Mouse (Mus musculus) cerebellum, postnatal 10 days (tissue): ENCODE results near the gene Alox8.
A peak's percentile ranks its signal among the peaks of the same experiment; 100 is the strongest.

ENCODE experiments used
- DNase-seq, 2 experiments: peaks; one replicate each; pipeline ENCODE4 v3.0.0; 2021; ENCODE audit warnings: mixed read lengths in 2 of 2

Alox8 gene

DNA sequence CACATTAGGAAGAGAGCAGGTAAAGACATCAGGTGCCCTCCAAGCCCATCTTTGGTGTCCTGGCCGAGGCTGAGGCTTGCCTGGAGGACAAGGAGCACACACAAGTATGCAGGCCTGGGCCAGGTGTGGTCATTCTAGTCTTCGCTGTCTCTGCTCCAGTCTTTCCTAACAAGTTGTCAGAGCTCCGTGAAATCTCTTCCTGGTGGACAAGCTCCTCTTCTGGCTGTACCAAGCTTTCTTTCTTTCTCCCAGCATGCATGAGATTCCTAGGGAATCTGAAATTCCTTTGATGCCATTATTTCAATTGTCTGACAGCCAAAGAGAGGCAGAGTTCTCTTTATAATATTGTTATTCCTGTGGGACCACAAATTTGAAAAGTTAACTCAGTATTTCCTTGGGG is 18.1 kb downstream of the Alox8 start:
- DNase-seq = no peak

DNA sequence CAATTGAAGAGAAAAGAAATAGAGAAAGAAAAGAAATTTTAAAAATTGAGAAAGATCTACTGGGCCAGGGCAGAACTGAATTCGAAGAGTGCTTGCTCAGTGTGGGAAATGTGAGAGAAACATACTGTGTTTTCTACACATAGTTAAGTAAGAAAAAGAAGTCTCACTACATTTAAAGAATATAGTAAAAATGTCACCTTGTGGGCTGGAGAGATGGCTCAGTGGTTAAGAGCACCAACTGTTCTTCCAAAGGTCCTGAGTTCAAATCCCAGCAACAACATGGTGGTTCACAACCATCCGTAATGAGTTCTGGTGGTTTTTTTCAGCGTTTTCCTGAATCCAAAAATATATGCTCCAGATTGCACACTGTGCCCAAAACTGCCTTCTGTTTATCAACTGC is 19.1 kb downstream of the Alox8 start:
- no peak for DNase-seq

DNA sequence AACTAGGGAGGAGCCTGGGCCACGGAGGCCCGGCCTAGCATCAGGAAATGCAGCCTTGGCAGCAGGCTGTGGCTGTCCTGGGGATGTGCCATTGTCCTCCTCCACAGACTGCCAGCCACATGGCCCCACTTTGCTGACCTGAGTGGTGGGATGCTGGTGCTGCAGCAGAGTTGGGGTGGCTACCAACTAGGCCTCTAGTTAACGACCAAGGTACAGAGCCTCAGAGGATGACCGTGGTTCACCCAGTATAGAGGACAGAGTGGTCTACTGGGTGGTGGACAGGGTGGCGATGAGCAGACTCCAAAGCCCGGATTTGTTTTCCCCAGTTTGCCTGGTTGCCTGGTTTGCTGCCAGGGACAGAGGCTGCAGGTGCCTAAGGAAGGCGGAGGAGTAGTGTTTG is 22.9 kb downstream of the Alox8 start:
- no peak for DNase-seq

DNA sequence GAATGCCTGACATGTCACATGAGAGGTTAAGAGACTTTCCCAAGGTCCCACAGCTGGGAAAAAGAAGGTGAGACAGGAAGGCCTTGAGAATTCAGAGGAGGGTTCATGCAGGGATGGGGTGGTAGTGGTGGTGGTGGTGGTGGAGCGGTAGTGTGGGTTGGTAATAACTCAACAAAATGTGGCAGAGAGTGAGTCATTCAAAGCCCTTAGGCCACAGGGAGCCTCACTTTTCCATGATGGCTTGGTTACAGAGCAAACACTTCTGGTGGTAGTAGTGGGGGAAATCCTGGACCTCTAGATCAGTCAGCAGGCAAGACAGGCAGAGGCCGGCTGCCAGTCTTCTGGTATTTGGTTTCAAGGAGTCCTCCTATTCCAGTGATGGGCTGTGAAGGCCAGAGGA is 25.0 kb downstream of the Alox8 start:
- DNase-seq = no peak

DNA sequence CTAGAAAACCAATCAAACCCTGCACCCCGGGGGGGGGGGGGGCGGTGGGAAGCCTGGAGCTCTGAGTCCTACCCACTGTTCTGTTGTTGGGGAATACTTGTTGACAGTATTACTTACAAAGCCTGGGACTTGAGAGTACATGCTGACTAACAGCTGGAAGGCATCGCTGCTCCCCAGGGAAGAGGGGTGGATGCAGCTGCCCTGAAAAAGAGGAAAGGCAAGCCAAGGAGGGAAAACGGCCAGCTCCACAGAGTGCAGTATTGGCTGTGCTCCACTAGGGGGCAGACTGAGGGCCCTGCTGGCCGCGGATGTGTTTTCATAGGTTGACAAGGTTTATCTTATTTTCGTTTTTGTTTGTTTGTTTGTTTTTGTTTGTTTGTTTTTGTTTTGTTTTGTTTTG is 26.0 kb downstream of the Alox8 start:
- peak; percentile 81 to 86 for DNase-seq

DNA sequence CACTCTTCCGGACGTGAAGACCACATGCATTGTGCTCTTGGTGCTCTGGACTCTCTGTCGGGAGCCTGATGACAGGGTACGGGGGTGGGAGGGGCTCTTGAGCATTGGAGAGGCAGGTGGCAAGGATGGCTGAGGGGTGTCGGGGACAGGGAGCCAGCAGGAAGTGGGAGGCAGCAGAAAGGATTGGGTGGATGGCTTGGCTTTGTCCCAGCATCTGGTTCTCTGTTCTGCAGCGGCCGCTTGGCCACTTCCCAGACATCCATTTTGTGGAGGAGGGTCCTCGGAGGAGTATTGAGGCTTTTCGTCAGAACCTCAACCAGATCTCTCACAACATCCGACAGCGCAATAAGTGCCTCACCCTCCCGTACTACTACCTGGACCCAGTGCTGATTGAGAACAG is 28.3 kb downstream of the Alox8 start:
- peak; percentile 45 to 50 for DNase-seq

DNA sequence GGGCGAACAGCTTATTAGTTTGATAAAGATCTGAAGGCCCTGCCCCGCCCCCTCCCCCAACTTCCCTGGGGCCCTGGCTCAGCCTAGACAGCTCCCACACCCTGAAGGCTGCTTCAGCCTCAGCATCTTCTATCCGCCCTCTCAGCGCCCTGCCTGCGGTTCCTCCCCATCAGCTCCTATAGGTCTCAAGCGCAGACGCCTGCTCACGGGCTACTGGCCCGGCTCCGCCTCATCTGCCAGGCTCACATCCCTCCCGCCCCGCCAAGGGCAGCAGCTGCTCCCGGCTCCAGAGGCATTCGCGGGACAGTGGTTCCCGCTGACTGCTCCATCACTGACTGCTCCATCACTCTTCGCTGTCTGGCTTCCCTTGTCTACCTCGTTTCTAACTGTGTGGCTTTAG is 40.8 kb downstream of the Alox8 start, which contains the start of gene Alox12b:
Gene Alox12b, plus strand, starts transcription at position 190 of the 400 bp plus-strand sequence.
- peak; percentile 55 to 62 for DNase-seq

DNA sequence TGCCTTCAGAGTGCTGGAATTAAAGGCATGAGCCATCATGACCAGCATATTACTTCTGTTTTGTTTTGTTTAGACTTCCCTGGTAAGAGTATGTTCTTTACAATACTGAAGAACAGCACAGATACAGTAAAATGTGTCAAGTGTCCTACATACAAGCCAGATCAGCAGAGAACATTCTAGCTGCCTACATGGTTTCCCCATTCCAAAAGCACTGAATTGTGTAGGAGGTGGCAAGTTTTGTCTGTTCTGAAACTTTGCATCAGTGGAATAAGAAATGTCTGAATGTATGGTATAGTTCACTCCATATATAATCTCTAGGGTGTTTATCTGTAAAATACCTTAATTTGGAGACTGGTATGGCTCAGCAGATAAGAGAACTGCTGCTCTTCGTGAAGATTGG is 42.3 kb downstream of the Alox8 start:
- DNase-seq = no peak

DNA sequence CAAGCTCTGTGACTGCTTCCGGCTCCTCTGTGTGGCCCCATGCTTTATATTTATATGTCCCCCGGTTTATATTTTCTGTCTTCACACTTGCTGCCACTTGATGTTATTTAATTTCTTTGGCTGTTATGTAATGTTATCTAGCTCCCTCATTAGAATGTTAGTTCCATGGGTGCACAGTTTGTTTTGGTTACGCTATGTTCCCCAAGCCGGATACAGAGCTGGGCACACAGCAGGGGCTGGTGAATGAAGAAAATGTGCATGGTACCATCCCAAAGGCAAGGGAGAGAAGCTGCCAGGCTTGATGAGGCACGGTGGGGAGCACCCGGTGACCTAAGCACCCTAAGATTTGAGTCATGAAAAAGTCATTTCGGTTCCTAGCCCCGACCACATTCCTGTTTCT is 43.8 kb downstream of the Alox8 start:
- no peak for DNase-seq

DNA sequence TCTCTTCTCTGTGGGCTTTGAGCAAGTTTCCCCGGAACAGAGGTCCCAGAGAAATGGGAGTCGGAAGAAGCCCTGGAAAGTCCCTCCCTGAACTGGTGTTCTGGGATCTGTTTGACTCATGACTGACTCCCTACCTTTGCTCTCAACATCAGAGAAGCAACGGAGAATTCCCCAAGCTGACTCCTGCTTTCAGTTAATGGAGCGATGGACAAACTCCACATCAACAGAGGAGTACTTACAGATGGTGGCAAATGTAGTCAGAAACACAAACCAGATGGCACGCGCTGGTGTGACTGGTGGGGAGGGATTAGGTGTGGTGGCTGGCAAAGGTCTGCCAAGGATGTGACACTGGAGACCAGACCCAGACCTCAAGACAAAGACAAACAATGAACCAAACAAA is 46.6 kb downstream of the Alox8 start:
- DNase-seq = no peak

DNA sequence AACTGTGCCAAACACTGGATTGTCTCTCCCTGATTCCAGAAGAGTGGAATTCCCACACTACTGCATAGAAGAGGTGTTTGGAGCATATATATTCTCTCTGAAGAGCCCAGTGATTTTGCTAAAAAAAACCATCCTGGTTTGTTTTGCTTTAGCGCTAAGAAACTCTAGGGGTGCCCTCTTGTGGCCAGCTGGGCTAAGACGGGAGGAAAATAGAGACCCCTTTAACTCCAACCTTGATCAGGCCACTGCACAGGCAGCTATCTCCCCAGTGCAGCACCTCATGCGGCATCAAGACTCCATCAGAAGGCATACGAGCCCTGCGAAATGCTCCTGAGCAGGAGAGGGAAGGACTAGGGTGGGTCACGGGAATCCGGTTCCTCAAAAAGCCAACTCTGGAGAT is 47.2 kb downstream of the Alox8 start:
- DNase-seq = peak; percentile 92

DNA sequence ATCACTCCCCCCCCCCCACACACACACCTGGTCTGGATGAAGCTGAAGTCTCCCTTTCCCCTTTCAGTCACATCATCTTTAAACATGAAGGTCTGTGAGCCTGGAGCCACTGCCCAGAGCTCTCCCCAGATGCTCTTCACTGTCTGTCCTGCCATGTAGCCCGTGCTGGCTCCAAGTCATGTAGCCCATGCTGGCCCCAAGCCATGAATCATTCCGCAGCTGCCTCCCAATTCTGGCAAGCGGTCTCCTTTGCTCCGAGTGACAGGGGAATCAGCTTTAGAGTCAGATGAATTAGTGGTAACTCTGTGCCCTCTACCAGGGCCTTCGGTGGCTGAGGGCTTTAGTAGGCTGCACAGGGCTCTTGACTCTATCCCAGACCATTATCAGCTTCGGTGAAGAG is 47.9 kb downstream of the Alox8 start:
- DNase-seq = peak; percentile 82 to 86

DNA sequence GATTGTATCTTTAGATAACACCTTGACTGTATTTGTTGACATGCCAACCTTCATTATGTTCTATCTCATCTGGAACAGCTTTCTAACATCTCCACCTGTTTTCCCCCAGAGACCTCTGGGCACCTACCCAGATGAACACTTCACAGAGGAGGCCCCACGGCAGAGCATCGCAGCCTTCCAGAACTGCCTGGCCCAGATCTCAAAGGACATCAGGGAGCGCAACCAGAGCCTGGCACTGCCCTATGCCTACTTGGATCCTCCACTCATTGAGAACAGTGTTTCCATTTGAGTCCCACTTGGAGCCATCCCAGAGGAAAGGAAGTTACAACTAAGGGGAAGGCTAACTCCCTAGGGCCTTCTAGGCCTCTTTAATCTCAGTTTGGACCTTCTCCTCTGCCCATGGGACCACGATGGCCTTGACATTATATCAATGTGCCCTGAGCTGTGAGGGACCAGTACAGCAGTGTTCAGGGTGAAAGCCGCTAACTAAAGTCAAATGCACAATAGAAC is 49.1 kb downstream of the Alox8 start:
- peak; percentile 52 to 63 for DNase-seq

DNA sequence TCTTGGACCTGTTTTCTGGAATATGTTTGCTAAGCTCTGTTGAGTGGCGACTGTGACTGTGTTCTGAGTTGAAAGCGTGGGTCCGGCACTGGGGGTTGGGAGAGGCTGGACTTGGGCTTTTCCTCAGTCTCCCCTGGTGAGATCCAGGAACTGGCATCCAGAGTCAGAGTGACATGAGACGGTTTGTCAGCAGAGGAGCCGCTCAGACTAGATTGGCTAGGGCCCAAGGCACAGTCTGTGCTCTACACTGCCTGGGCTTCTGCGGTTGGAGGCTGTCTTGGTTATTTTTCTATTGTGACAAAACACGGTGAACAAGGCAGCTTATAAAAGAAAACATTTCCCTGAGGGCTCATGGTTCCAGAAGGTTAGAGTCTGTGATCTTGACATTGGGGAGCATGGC is 50.1 kb downstream of the Alox8 start:
- DNase-seq = peak; percentile 68 to 73

DNA sequence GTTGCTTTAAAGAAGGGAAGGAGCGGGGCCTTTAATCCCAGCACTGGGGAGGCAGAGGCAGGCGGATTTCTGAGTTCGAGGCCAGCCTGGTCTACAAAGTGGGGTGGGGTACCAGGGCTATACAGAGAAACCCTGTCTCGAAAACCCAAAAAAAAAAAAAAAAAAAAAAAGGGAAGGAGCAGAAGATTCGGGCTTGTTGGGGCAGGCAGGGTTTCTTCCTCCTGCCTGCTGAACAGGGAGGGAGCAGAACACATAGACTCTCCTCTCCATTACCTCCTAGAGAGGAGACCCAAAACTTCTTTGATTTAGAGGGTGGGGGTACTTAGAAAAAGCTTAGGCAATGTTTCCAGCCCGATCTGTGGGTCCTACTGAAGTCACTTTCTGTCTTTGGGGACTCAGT is 62.3 kb downstream of the Alox8 start:
- no peak for DNase-seq

DNA sequence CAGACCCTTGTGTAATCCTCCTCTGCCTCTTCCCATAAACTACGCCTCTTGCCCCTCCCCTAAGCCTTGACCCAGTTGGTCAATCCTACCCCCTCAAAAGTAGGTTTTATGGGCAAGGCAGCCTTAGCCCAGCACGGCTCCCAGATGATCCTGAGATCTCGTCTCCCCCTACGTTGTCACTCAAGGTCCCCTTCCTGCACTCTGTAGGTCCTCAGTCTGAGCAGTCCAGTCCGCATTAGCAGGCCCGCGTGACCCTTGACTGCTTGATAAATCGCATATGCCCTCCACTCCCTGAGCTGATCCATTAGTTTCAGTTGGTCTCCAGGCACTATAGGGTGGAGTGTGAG is 63.0 kb downstream of the Alox8 start:
- no peak for DNase-seq
